Mouse (Mus musculus) lung, adult 2 months (tissue): ENCODE data around the gene Rps15. TPM values are rescaled to one million over a fixed set of nuclear protein-coding genes. Genes with fewer than 3 reads are reported as not detected.

ENCODE experiments used
- DNase-seq: peaks from one replicate; pipeline ENCODE4 v3.0.0; 2022
- H3K4me1 ChIP-seq: fragments of 200-500 bp; 2 replicates; pipeline ENCODE4 v1.6.1; 2011; ENCODE audit warnings: low read length; ENCODE audit not compliant: control insufficient read depth, insufficient read depth
- H3K4me3 ChIP-seq: fragments of 200-500 bp; replicated peaks from 2 replicates; pipeline ENCODE3; 2011; ENCODE audit warnings: low read depth, mild to moderate bottlenecking, control low read depth, low read length; ENCODE audit errors: extremely low read depth
- CTCF ChIP-seq: fragments of 200-500 bp; IDR thresholded peaks from 2 replicates; pipeline ENCODE4 v1.5.1; 2011; ENCODE audit warnings: mild to moderate bottlenecking, low read length, control low read depth; ENCODE audit not compliant: insufficient read depth
- POLR2A ChIP-seq: fragments of 200-500 bp; IDR thresholded peaks from 2 replicates; pipeline ENCODE4 v1.6.1; 2011; ENCODE audit warnings: low read depth, mild to moderate bottlenecking, control low read depth, low read length, borderline replicate concordance; ENCODE audit errors: extremely low read depth
- WGBS: fragments of 180-500 bp; shearing (Covaris S2); methylation state at CpG from one replicate; pipeline ENCODE4 v1.1.7; 2018; 5-methylcytosine and 5-hydroxymethylcytosine counted together
- polyA plus RNA-seq: library from polyadenylated mRNA; depleted of rRNA; stranded (reverse); fragments of >200 nt; gene quantifications from 2 replicates; pipeline ENCODE4 v1.2.3, GENCODE M21; 2012

Rps15 gene
- polyA plus RNA-seq, 1 experiment, result 1,318 TPM

GRCm38 (mm10) chr10:80298571-80299281 lies 6.5 kb downstream of the Rps15 start:
- H3K4me1 ChIP-seq, result peaks cover 3% of the 10 kb centered on the region; the same call in 1 of the 2 replicates
- WGBS, result 16% methylated on average over 26 of the region's 26 CpGs
- no peak overlapping the region for H3K4me3 ChIP-seq
- DNase-seq, result no peak
- TF ChIP-seq CTCF, result no peak
- TF ChIP-seq POLR2A, result no peak

- Histone ChIP-seq H3K4me1 (peaks cover 3% of the 10 kb centered on the region; the same call in 1 of the 2 replicates), H3K4me3 (no peak overlapping the region)
- TF ChIP-seq CTCF (no peak), POLR2A (no peak)
- DNase-seq, result no peak
- 25% methylated on average over 15 of the region's 15 CpGs for WGBS
Observed at GRCm38 (mm10) chr10:80299301-80299700, 7.0 kb downstream of the Rps15 start.

GRCm38 (mm10) chr10:80299824-80300223 lies 7.6 kb downstream of the Rps15 start:
- Histone ChIP-seq H3K4me1 (peaks cover 3% of the 10 kb centered on the region; the same call in 1 of the 2 replicates), H3K4me3 (no peak overlapping the region)
- TF ChIP-seq CTCF (no peak), POLR2A (no peak)
- 51% methylated on average over 10 of the region's 10 CpGs for WGBS
- DNase-seq, result no peak

- no peak overlapping the region for H3K4me3 ChIP-seq
- no peaks in the 10 kb centered on the region for H3K4me1 ChIP-seq
- 40% methylated on average over 11 of the region's 11 CpGs for WGBS
- no peak for DNase-seq
- TF ChIP-seq CTCF (no peak), POLR2A (no peak)
Observed at GRCm38 (mm10) chr10:80300672-80301181, 8.5 kb downstream of the Rps15 start.

- no peak for DNase-seq
- WGBS, result 67% methylated on average over 10 of the region's 10 CpGs
- H3K4me1 ChIP-seq, result no peaks in the 10 kb centered on the region
- H3K4me3 ChIP-seq, result no peak overlapping the region
- no peak for TF ChIP-seq CTCF
- no peak for TF ChIP-seq POLR2A
Observed at GRCm38 (mm10) chr10:80301256-80302081, 9.2 kb downstream of the Rps15 start.

GRCm38 (mm10) chr10:80302082-80302355 lies 9.8 kb downstream of the Rps15 start:
- DNase-seq, result no peak
- H3K4me3 ChIP-seq, result no peak overlapping the region
- H3K4me1 ChIP-seq, result no peaks in the 10 kb centered on the region
- WGBS, result 50% methylated on average over 5 of the region's 5 CpGs
- TF ChIP-seq CTCF (no peak), POLR2A (no peak)

GRCm38 (mm10) chr10:80302471-80302881 lies 10.2 kb downstream of the Rps15 start:
- TF ChIP-seq POLR2A, result no peak
- TF ChIP-seq CTCF, result no peak
- Histone ChIP-seq H3K4me1 (no peaks in the 10 kb centered on the region), H3K4me3 (no peak overlapping the region)
- 5% methylated on average over 9 of the region's 9 CpGs for WGBS
- DNase-seq, result peak; percentile 67

- no peak for TF ChIP-seq CTCF
- TF ChIP-seq POLR2A, result no peak
- H3K4me1 ChIP-seq, result no peaks in the 10 kb centered on the region
- H3K4me3 ChIP-seq, result no peak overlapping the region
- WGBS, result 22% methylated on average over 12 of the region's 12 CpGs
- no peak for DNase-seq
Observed at GRCm38 (mm10) chr10:80304458-80304857, 12.2 kb downstream of the Rps15 start.

- no peak for DNase-seq
- TF ChIP-seq CTCF, result no peak
- H3K4me1 ChIP-seq, result no peaks in the 10 kb centered on the region
- WGBS, result 13% methylated on average over 25 of the region's 25 CpGs
- H3K4me3 ChIP-seq, result no peak overlapping the region
Observed at GRCm38 (mm10) chr10:80304862-80305261, 12.6 kb downstream of the Rps15 start.
